Mouse (Mus musculus): ENCODE results near the gene Gm5796. TPM values are rescaled to one million over a fixed set of nuclear protein-coding genes. Genes with fewer than 3 reads are reported as not detected.
"Not testable (repeated sequence)": the region's sequence is repeated elsewhere in the genome, so short reads cannot be mapped to it uniquely, and the experiment has no call there.

Gm5796 gene
- not detected in 2 replicates for total RNA-seq (2015; ENCODE audit: low replicate concordance)
- total RNA-seq (2017; ENCODE audit: low replicate concordance) = not detected in 2 replicates

DNA sequence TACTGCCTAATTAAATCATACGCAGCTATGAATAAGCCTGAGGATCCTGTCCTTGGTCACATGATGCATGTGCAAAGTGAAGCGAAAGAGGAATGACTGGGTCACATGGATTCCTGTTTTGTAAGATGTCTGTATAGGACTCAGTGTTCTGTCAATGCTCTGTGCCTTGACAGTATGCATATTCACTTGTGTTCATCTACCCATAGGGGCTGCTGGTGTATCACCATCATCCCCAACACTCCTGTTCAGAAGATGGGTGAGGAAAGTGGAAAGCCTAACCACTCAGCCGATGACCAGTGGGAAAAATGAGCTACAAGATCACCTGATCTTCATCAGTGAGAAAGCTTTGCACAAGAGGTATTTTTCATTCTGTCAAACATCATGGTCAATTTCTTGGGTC lies at the start of gene Gm5796:
Gm5796 (plus strand) TSS at position 301 of the 400 bp plus-strand sequence.
- ATAC-seq (replicated peaks; ENCODE audit: low FRiP score, poor library complexity, severe bottlenecking) = not testable (repeated sequence)

DNA sequence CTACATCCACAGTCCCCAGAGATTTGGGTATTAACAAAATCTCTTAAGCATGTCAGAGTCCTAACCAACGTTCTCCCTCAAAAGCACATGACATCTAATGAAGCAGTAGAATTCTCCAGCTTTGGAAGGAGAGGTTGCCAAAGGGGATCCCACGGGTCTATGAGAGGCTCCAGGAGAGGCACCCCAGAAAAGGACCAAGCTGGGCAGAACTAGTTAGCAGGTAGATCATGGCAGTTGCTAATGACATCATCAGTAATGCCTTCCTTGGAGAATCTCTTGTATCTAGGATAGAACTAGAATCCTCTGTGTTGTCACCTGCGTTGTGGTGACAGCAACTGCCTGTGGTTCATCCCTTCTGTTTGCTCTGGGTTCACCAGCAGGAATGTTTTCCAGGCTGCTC lies 25.6 kb upstream of the Gm5796 start, which contains the start of gene Gm3099:
Gm3099 (plus strand) TSS at position 301 of the 400 bp plus-strand sequence.
- ATAC-seq (replicated peaks; ENCODE audit: low FRiP score, poor library complexity, severe bottlenecking) = not testable (repeated sequence)

DNA sequence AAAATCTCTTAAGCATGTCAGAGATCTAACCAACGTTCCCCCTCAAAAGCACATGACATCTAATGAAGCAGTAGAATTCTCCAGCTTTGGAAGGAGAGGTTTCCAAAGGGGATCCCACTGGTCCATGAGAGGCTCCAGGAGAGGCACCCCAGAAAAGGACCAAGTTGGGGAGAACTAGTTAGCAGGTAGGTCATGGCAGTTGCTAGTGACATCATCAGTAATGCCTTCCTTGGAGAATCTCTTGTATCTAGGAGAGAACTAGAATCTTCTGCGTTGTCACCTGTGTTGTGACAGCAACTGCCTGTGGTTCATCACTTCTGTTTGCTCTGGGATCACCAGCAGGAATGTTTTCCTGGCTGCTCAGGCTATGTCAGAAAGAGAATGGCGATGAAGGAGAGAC lies 60.1 kb downstream of the Gm5796 start, which contains the start of gene Gm3115:
Gm3115 (plus strand) TSS at position 301 of the 400 bp plus-strand sequence.
- ATAC-seq (replicated peaks; ENCODE audit: low FRiP score, poor library complexity, severe bottlenecking) = not testable (repeated sequence)

Other genes with a start within 250 kb of the Gm5796 start
- not detected in 2 replicates for gene Gm3002, start 213.9 kb upstream of the Gm5796 start, total RNA-seq (2015; ENCODE audit: low replicate concordance)
- gene Gm3002, start 213.9 kb upstream of the Gm5796 start, total RNA-seq (2017; ENCODE audit: low replicate concordance) = not detected in 2 replicates
- gene Gm3033, start 177.7 kb upstream of the Gm5796 start, total RNA-seq (2015; ENCODE audit: low replicate concordance) = not detected in 2 replicates
- gene Gm3033, start 177.7 kb upstream of the Gm5796 start, total RNA-seq (2017; ENCODE audit: low replicate concordance) = not detected in 2 replicates
- gene Gm2916, start 139.8 kb upstream of the Gm5796 start, total RNA-seq (2015; ENCODE audit: low replicate concordance) = not detected in 2 replicates
- not detected in 2 replicates for gene Gm2916, start 139.8 kb upstream of the Gm5796 start, total RNA-seq (2017; ENCODE audit: low replicate concordance)
- not detected in 2 replicates for gene Gm3029, start 92.2 kb upstream of the Gm5796 start, total RNA-seq (2015; ENCODE audit: low replicate concordance)
- not detected in 2 replicates for gene Gm3029, start 92.2 kb upstream of the Gm5796 start, total RNA-seq (2017; ENCODE audit: low replicate concordance)
- gene Gm3095, start 60.4 kb upstream of the Gm5796 start, total RNA-seq (2015; ENCODE audit: low replicate concordance) = not detected in 2 replicates
- not detected in 2 replicates for gene Gm3095, start 60.4 kb upstream of the Gm5796 start, total RNA-seq (2017; ENCODE audit: low replicate concordance)
- gene Gm3099, start 25.5 kb upstream of the Gm5796 start, total RNA-seq (2015; ENCODE audit: low replicate concordance) = not detected in 2 replicates
- gene Gm3099, start 25.5 kb upstream of the Gm5796 start, total RNA-seq (2017; ENCODE audit: low replicate concordance) = 0.28 TPM in 1 of 2 replicates, not detected in the other
- not detected in 2 replicates for gene Gm3115, start 60.2 kb downstream of the Gm5796 start, total RNA-seq (2015; ENCODE audit: low replicate concordance)
- gene Gm3115, start 60.2 kb downstream of the Gm5796 start, total RNA-seq (2017; ENCODE audit: low replicate concordance) = not detected in 2 replicates
- not detected in 2 replicates for gene Gm8108, start 86.6 kb downstream of the Gm5796 start, total RNA-seq (2015; ENCODE audit: low replicate concordance)
- gene Gm8108, start 86.6 kb downstream of the Gm5796 start, total RNA-seq (2017; ENCODE audit: low replicate concordance) = not detected in 2 replicates
- gene Gm3127, start 141.1 kb downstream of the Gm5796 start, total RNA-seq (2015; ENCODE audit: low replicate concordance) = not detected in 2 replicates
- gene Gm3127, start 141.1 kb downstream of the Gm5796 start, total RNA-seq (2017; ENCODE audit: low replicate concordance) = not detected in 2 replicates
- not detected in 2 replicates for gene Gm2974, start 158.6 kb downstream of the Gm5796 start, total RNA-seq (2015; ENCODE audit: low replicate concordance)
- not detected in 2 replicates for gene Gm2974, start 158.6 kb downstream of the Gm5796 start, total RNA-seq (2017; ENCODE audit: low replicate concordance)
- not detected in 2 replicates for gene Gm3138, start 225.7 kb downstream of the Gm5796 start, total RNA-seq (2015; ENCODE audit: low replicate concordance)
- 2.2 TPM in 1 of 2 replicates, not detected in the other for gene Gm3138, start 225.7 kb downstream of the Gm5796 start, total RNA-seq (2017; ENCODE audit: low replicate concordance)

Data from erythroblast, adult 5-6 weeks (primary cell).